Mouse (Mus musculus) forebrain, embryonic 11.5 days (tissue): ENCODE results near the gene Tinagl1. TPM values are rescaled to one million over a fixed set of nuclear protein-coding genes. Genes with fewer than 3 reads are reported as not detected.

ENCODE experiments used
- ATAC-seq: fragments of 200-750 bp; cut with Nextera tagmentation; replicated peaks from 2 replicates; pipeline ENCODE4 v1.8.0; 2017; ENCODE audit warnings: moderate TSS enrichment; ENCODE audit not compliant: low FRiP score
- DNase-seq: peaks from one replicate; pipeline ENCODE4 v3.0.0-alpha.2; 2017; ENCODE audit warnings: low spot score
- H3K27ac ChIP-seq: fragments of 300-500 bp; sonication (generic); 2 replicates; pipeline ENCODE4 v1.5.1; 2014; ENCODE audit warnings: low read depth, low read length
- H3K27me3 ChIP-seq: fragments of 300-500 bp; sonication (generic); 2 replicates; pipeline ENCODE4 v1.6.1; 2014; ENCODE audit warnings: mild to moderate bottlenecking, low read length, mixed read lengths; ENCODE audit not compliant: control insufficient read depth, insufficient read depth
- H3K36me3 ChIP-seq: fragments of 300-500 bp; sonication (generic); 2 replicates; pipeline ENCODE4 v1.6.1; 2014; ENCODE audit warnings: mild to moderate bottlenecking, low read length, moderate library complexity, mixed read lengths; ENCODE audit not compliant: control insufficient read depth, insufficient read depth
- H3K4me1 ChIP-seq: fragments of 300-500 bp; sonication (generic); replicated peaks from 2 replicates; pipeline ENCODE4 v1.6.1; 2014; ENCODE audit warnings: low read length, mixed read lengths; ENCODE audit not compliant: control insufficient read depth, insufficient read depth
- H3K4me2 ChIP-seq: fragments of 300-500 bp; sonication (generic); 2 replicates; pipeline ENCODE4 v1.6.1; 2014; ENCODE audit warnings: low read depth, mild to moderate bottlenecking, low read length, moderate library complexity, mixed read lengths; ENCODE audit not compliant: severe bottlenecking
- H3K4me3 ChIP-seq: fragments of 300-500 bp; sonication (generic); 2 replicates; pipeline ENCODE4 v1.5.1; 2014; ENCODE audit warnings: low read depth, low read length
- H3K9ac ChIP-seq: fragments of 300-500 bp; sonication (generic); 2 replicates; pipeline ENCODE4 v1.6.1; 2014; ENCODE audit warnings: low read length
- H3K9me3 ChIP-seq: fragments of 300-500 bp; sonication (generic); 2 replicates; pipeline ENCODE4 v1.6.1; 2016; ENCODE audit warnings: low read length, mixed read lengths; ENCODE audit not compliant: control insufficient read depth
- WGBS: fragments of 180-500 bp; shearing (Covaris S2); extraction: QIAGEN DNeasy Blood & Tissue Kit; methylation state at CpG from one replicate; pipeline ENCODE4 v1.1.7; 2014; 5-methylcytosine and 5-hydroxymethylcytosine counted together
- polyA plus RNA-seq: library from polyadenylated mRNA; unstranded; fragments of >200 nt; fragmentation: Nextera tagmentation; extraction: Ambion mirVana; gene quantifications from 2 replicates; pipeline ENCODE4 v1.2.1, GENCODE M21; 2014

Gene Tinagl1
- polyA plus RNA-seq, 1 experiment from 2014 or later, result 7.9 TPM

DNA sequence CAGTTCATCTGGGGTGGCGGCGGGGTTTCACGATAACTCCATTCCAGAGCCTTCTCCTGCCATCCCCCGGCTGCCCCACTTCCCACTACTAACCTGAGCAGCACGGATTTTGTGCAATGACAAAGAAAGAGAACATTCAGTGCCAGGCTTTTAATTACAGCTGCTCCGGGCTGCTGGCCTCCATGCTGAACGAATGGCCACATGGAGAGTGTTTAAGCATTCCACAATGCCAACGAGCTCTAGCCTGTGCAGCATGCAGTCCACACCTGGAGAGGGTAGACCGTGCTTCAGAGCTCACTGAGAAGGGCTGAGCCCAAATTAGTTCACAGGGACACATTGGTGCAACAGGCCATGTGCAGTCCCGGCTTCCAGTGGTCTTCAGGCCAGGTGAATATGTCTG is 44.8 kb downstream of the Tinagl1 start:
- no peak for DNase-seq
- Histone ChIP-seq H3K36me3 (no peaks in the 10 kb centered on the region; the same call in 1 of the 2 replicates), H3K4me1 (no peaks in the 10 kb centered on the region), H3K27me3 (no peaks in the 10 kb centered on the region), H3K4me2 (no peak overlapping the region), H3K9ac (no peak overlapping the region), H3K9me3 (no peaks in the 10 kb centered on the region), H3K4me3 (no peak overlapping the region), H3K27ac (no peak overlapping the region)
- ATAC-seq, result no peak
- WGBS, result 75% methylated on average over 10 of the region's 10 CpGs

DNA sequence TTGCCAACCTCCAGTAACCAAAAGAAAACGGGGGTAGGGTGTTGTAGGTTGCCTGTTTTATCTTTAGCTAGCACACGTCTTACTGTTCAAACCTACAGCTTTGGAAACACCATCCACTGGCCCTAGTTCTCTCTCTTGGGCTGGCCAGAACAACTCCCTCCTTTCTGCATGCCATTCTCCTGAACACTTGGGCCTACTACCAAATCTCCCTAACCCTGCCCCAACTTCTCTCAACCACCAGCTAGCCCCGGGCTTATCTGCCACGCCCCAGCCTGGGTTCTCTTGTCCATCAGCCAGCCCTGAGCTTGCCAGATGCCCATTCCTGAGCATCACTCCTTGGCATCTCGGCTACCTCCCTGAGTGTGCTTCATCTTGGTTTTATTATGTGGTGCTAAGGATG is 46.0 kb downstream of the Tinagl1 start:
- DNase-seq (no peak), ATAC-seq (no peak)
- H3K4me1 ChIP-seq, result no peaks in the 10 kb centered on the region
- 85% methylated on average over 5 of the region's 5 CpGs for WGBS
- H3K4me3 ChIP-seq, result no peak overlapping the region
- H3K4me2 ChIP-seq, result no peak overlapping the region
- no peak overlapping the region for H3K9ac ChIP-seq
- no peaks in the 10 kb centered on the region; the same call in 1 of the 2 replicates for H3K36me3 ChIP-seq
- H3K27me3 ChIP-seq, result no peaks in the 10 kb centered on the region
- no peaks in the 10 kb centered on the region for H3K9me3 ChIP-seq
- no peak overlapping the region for H3K27ac ChIP-seq

DNA sequence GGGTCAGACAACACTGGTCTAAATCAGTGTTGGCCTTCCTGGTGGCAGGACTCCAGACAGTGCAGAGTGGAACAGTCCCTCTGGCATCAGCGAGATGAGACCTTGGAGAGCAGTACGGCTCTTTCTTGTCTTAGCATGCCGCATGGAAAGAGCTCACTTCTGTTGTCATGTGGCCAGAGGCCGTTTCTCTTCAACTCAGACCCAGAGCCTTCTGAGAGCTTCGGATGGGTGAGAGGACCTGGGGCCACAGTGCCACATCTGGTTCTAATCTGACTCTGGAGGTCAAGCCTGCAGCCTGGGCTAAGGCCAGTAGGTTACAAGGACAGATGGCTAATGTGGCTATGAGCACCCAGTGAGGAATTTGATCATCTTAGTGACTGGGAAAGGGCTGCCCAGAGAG is 49.0 kb downstream of the Tinagl1 start:
- H3K4me2 ChIP-seq, result no peak overlapping the region
- no peaks in the 10 kb centered on the region for H3K27me3 ChIP-seq
- ATAC-seq (no peak), DNase-seq (no peak)
- no peak overlapping the region for H3K9ac ChIP-seq
- no peaks in the 10 kb centered on the region for H3K4me1 ChIP-seq
- WGBS, result 66% methylated on average over 5 of the region's 5 CpGs
- no peaks in the 10 kb centered on the region for H3K9me3 ChIP-seq
- no peak overlapping the region for H3K27ac ChIP-seq
- H3K4me3 ChIP-seq, result no peak overlapping the region
- H3K36me3 ChIP-seq, result no peaks in the 10 kb centered on the region; the same call in 1 of the 2 replicates

DNA sequence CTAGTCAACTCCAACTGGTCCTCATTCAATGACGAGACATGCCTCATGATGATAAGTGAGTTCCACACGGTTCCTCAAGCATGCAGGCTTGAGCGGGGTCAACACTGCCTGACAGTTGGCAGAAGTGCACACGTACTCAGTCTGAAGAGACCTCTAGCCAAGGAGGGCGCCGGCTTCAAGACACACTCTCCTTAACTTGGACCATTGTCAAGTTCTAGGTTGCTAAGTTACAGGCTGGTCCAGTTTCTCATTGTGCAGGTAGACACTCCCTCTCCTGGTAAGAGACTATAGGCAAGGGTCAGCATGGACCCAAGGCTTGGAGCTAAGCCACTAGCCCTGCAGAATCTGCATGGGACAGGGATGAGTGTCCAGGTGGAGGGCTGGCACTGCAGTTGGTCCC is 49.8 kb downstream of the Tinagl1 start:
- 94% methylated on average over 6 of the region's 6 CpGs for WGBS
- DNase-seq (no peak), ATAC-seq (no peak)
- Histone ChIP-seq H3K9me3 (no peaks in the 10 kb centered on the region), H3K4me2 (no peak overlapping the region), H3K27me3 (no peaks in the 10 kb centered on the region), H3K9ac (no peak overlapping the region), H3K4me3 (no peak overlapping the region), H3K4me1 (no peaks in the 10 kb centered on the region), H3K27ac (no peak overlapping the region), H3K36me3 (no peaks in the 10 kb centered on the region; the same call in 1 of the 2 replicates)

DNA sequence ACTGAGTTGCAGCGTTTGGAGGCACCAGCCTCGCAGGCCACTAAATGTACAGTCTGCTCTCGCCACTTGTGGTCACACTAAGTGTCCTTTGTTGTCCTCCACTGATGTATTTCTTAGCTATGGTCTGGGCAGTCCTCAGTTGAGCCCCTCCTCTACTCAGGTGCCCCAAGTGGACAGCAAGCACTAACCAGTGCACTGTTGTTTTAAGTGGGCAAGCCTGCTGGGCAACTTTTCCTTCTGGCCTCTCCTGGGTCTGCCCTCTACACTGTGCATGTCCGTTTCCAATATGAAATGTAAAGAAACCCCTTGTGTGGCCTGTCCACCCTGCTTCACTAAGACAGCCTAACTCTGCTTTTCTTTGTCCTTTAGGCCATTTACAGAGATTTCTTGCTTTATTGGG is 50.8 kb downstream of the Tinagl1 start:
- no peak overlapping the region for H3K4me3 ChIP-seq
- no peak overlapping the region for H3K9ac ChIP-seq
- no peak for DNase-seq
- no peaks in the 10 kb centered on the region for H3K9me3 ChIP-seq
- H3K36me3 ChIP-seq, result no peaks in the 10 kb centered on the region; the same call in 1 of the 2 replicates
- no peaks in the 10 kb centered on the region for H3K4me1 ChIP-seq
- no peak overlapping the region for H3K4me2 ChIP-seq
- H3K27me3 ChIP-seq, result no peaks in the 10 kb centered on the region
- 92% methylated on average over 4 of the region's 4 CpGs for WGBS
- ATAC-seq, result no peak
- no peak overlapping the region for H3K27ac ChIP-seq

DNA sequence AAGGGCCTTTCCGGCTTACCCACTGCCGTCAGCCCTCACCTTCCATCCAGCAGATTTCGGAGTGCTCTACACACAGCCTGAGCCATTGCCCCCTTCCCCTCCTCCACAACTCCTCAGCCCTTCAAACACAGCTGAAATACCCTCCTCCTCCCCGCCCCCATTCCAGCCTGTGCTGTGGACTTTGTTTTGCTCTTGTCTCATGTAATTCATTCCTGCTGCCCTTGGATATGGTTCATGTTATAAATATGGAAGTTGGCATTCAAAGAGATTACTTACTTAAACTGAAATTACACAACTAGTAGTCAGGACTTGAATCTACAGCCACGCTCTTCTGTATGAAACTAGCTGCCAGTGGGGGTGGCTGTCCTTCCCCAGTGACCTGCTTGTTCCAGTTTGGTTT is 51.9 kb downstream of the Tinagl1 start:
- no peak overlapping the region for H3K4me2 ChIP-seq
- 93% methylated on average over 5 of the region's 5 CpGs for WGBS
- ATAC-seq (no peak), DNase-seq (no peak)
- no peak overlapping the region for H3K27ac ChIP-seq
- H3K9me3 ChIP-seq, result no peaks in the 10 kb centered on the region
- H3K27me3 ChIP-seq, result no peaks in the 10 kb centered on the region
- H3K4me3 ChIP-seq, result no peak overlapping the region
- H3K36me3 ChIP-seq, result no peaks in the 10 kb centered on the region; the same call in 1 of the 2 replicates
- no peaks in the 10 kb centered on the region for H3K4me1 ChIP-seq
- H3K9ac ChIP-seq, result no peak overlapping the region

DNA sequence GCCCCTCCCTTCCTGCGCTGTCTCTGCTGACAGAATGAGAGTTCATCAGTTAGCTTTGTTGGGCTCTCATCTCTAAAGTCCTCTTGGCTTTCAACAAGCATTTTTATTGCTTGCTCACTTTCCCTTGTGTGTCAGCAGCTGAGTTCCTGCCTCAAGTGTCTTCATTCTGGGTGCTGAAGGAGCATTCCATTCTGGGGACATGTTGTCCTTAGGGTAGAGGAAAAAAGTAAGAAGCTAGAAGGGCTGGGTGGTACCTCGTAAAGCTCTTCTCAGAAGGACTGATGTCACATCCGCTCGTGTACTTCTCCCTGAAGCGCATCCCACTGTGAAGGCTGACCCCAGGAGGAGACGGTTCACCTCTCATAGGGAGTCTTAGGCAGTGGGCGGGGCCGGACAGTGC is 53.4 kb downstream of the Tinagl1 start:
- DNase-seq (no peak), ATAC-seq (no peak)
- H3K4me3 ChIP-seq, result no peak overlapping the region
- no peaks in the 10 kb centered on the region for H3K9me3 ChIP-seq
- no peaks in the 10 kb centered on the region for H3K4me1 ChIP-seq
- 68% methylated on average over 8 of the region's 8 CpGs for WGBS
- no peaks in the 10 kb centered on the region for H3K27me3 ChIP-seq
- H3K36me3 ChIP-seq, result no peaks in the 10 kb centered on the region; the same call in 1 of the 2 replicates
- H3K4me2 ChIP-seq, result no peak overlapping the region
- H3K27ac ChIP-seq, result no peak overlapping the region
- H3K9ac ChIP-seq, result no peak overlapping the region

DNA sequence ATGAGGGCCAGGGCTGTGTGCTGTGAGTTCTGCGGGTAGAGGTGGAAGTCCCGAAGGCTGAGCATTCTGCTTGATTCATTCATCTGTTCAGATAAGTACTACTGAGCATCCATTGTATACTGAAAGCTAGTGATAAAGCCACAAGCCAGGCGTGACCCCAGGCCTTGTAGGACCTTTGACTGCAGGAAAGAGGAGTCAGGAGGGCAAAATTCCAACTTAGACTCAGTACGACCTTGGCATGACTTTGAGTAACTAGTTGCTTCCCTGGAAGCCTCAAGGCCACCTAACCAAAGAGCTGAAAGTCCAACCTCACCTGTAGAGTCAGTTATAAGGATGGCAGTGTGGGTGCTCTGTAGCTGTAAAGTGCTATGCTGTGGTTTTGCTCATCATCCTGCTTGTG is 54.2 kb downstream of the Tinagl1 start:
- no peak for ATAC-seq
- no peak overlapping the region for H3K9ac ChIP-seq
- H3K27me3 ChIP-seq, result no peaks in the 10 kb centered on the region
- H3K9me3 ChIP-seq, result no peaks in the 10 kb centered on the region
- no peaks in the 10 kb centered on the region; the same call in 1 of the 2 replicates for H3K36me3 ChIP-seq
- H3K27ac ChIP-seq, result no peak overlapping the region
- H3K4me1 ChIP-seq, result no peaks in the 10 kb centered on the region
- no peak for DNase-seq
- no peak overlapping the region for H3K4me2 ChIP-seq
- H3K4me3 ChIP-seq, result no peak overlapping the region
- 84% methylated on average over 4 of the region's 4 CpGs for WGBS
